Mouse (Mus musculus) heart, adult 2 months (tissue): ENCODE measurements at regions not wholly inside any gene's neighbourhood (a gene's known extent, or its start where the extent isn't known, plus 50 kb on each side); places are given as distances from the start of the nearest gene placed in this dataset.

ENCODE experiments used
- CTCF ChIP-seq: fragments of 200-600 bp; IDR thresholded peaks from 2 replicates; pipeline ENCODE4 v1.8.1; 2022; ENCODE audit warnings: antibody characterized with exemption, mild to moderate bottlenecking, moderate library complexity
- POLR2A ChIP-seq: fragments of 200-500 bp; IDR thresholded peaks from 2 replicates; pipeline ENCODE4 v1.6.1; 2011; ENCODE audit warnings: mild to moderate bottlenecking, low read depth, low read length, control low read depth; ENCODE audit not compliant: insufficient read depth

GRCm38 (mm10) chr2:64461636-64462035, 363.8 kb upstream of the Fign start:
- TF ChIP-seq CTCF: no peak
- TF ChIP-seq POLR2A: no peak
